23 mouse cellular contexts compared by ENCODE assay signal in genomic region chr11:116991410-116991809, GRCm38 (mm10).
DNase-seq lines count a peak whose midpoint lies in the region; ATAC-seq and TF ChIP-seq lines count a peak whose summit lies in the region.
"Had no signal": no experiment of that assay in that cellular context is flagged by ENCODE, and none has a peak within 500 bp of the region (broad histone marks: within the 10 kb centered on the region; RNA-seq: fewer than 3 reads in every experiment).

No protein-coding gene starts in this region.

- no peaks in the 10 kb centered on the region for H3K27me3 ChIP-seq in forebrain, embryonic 15.5 days
- no peaks in the 10 kb centered on the region for H3K27me3 ChIP-seq in forebrain, postnatal 0 days (ENCODE audit: insufficient read depth, low read length)
- H3K27me3 ChIP-seq in midbrain, postnatal 0 days (ENCODE audit: insufficient read depth, low read length) = no peaks in the 10 kb centered on the region
- H3K27me3 ChIP-seq in midbrain, embryonic 16.5 days (ENCODE audit: control insufficient read depth, insufficient read depth, low read depth, low read length) = no peaks in the 10 kb centered on the region
- H3K27me3 ChIP-seq in hindbrain, embryonic 16.5 days (replicated peaks; ENCODE audit: control insufficient read depth, insufficient read depth, low read length) = no peaks in the 10 kb centered on the region

- no peak for TF ChIP-seq CTCF in forebrain, postnatal 0 days (IDR thresholded peaks at IDR 0.05; ENCODE audit: low read depth)
- no peak for TF ChIP-seq CTCF in midbrain, postnatal 0 days (IDR thresholded peaks at IDR 0.05)

- no peak overlapping the region for H3K9ac ChIP-seq in forebrain, embryonic 15.5 days (replicated peaks)
- H3K9ac ChIP-seq in forebrain, postnatal 0 days = no peak overlapping the region
- H3K9ac ChIP-seq in midbrain, postnatal 0 days (replicated peaks; ENCODE audit: low read length, poor library complexity, severe bottlenecking) = no peak overlapping the region
- no peak overlapping the region for H3K9ac ChIP-seq in midbrain, embryonic 16.5 days (ENCODE audit: low read depth, low read length)
- no peak overlapping the region for H3K9ac ChIP-seq in hindbrain, embryonic 16.5 days (ENCODE audit: low read depth, low read length)
- H3K9ac ChIP-seq: embryonic facial prominence, embryonic 12.5 days; heart, embryonic 15.5 days; limb, embryonic 15.5 days had no signal

- H3K4me3 ChIP-seq in forebrain, embryonic 15.5 days = no peak overlapping the region
- no peak overlapping the region for H3K4me3 ChIP-seq in forebrain, postnatal 0 days (ENCODE audit: low read depth, low read length)
- no peak overlapping the region for H3K4me3 ChIP-seq in midbrain, postnatal 0 days (ENCODE audit: low read depth, low read length)
- H3K4me3 ChIP-seq in midbrain, embryonic 16.5 days (ENCODE audit: low read depth, low read length) = no peak overlapping the region
- H3K4me3 ChIP-seq in hindbrain, embryonic 16.5 days (ENCODE audit: low read length) = no peak overlapping the region
- H3K4me3 ChIP-seq: embryonic facial prominence, embryonic 12.5 days; erythroblast, embryonic 14.5 days; gastrocnemius, adult 2 months; heart, embryonic 15.5 days; left cerebral cortex, adult 2 months; limb, embryonic 15.5 days had no signal

- DNase-seq in forebrain, postnatal 0 days = no peak
- peak; percentile 28 for DNase-seq in midbrain, postnatal 0 days (ENCODE audit: low spot score)
- peak; percentile 39 for DNase-seq in retina, postnatal 1 day
- no peak for DNase-seq in heart, adult 8-10 months (ENCODE audit: low spot score)
- DNase-seq: adrenal gland, adult 8-10 months; cerebellum, adult 9-10 months; gastrocnemius, adult 2 months; heart, postnatal 36 days; kidney, adult 18-20 months; layer of hippocampus, adult 9-11 months; lung, postnatal 4 days; right cerebral cortex, postnatal 14 days; thymus, adult 2 months had no signal

- H3K27ac ChIP-seq in forebrain, embryonic 15.5 days (replicated peaks) = 0 out of 2 replicates have a peak overlapping the region, but pooled peaks have one; percentile 7
- H3K27ac ChIP-seq in forebrain, postnatal 0 days (ENCODE audit: low read depth, low read length) = no peak overlapping the region
- H3K27ac ChIP-seq in midbrain, postnatal 0 days (ENCODE audit: low read depth, low read length) = no peak overlapping the region
- H3K27ac ChIP-seq in midbrain, embryonic 16.5 days (ENCODE audit: low read length) = no peak overlapping the region; the same call in 1 of the 2 replicates
- 0 out of 2 replicates have a peak overlapping the region, but pooled peaks have one; percentile 5 for H3K27ac ChIP-seq in hindbrain, embryonic 16.5 days (ENCODE audit: low read depth, low read length)
- H3K27ac ChIP-seq: embryonic facial prominence, embryonic 12.5 days; gastrocnemius, adult 2 months; heart, embryonic 15.5 days; left cerebral cortex, adult 2 months; limb, embryonic 15.5 days; stomach, postnatal 0 days had no signal

- WGBS in forebrain, embryonic 15.5 days = 62% methylated on average over 8 of the region's 8 CpGs
- WGBS in forebrain, postnatal 0 days = 65% methylated on average over 8 of the region's 8 CpGs
- 61% methylated on average over 8 of the region's 8 CpGs for WGBS in midbrain, postnatal 0 days
- WGBS in midbrain, embryonic 16.5 days = 58% methylated on average over 8 of the region's 8 CpGs
- WGBS in hindbrain, embryonic 16.5 days = 56% methylated on average over 8 of the region's 8 CpGs

- H3K9me3 ChIP-seq in forebrain, embryonic 15.5 days = no peaks in the 10 kb centered on the region
- no peaks in the 10 kb centered on the region for H3K9me3 ChIP-seq in forebrain, postnatal 0 days (ENCODE audit: low read length)
- no peaks in the 10 kb centered on the region for H3K9me3 ChIP-seq in midbrain, postnatal 0 days (ENCODE audit: low read length)
- H3K9me3 ChIP-seq in midbrain, embryonic 16.5 days (replicated peaks; ENCODE audit: control insufficient read depth, low read length, poor library complexity, severe bottlenecking) = no peaks in the 10 kb centered on the region
- H3K9me3 ChIP-seq in hindbrain, embryonic 16.5 days (ENCODE audit: control insufficient read depth, low read length) = no peaks in the 10 kb centered on the region
- H3K9me3 ChIP-seq: embryonic facial prominence, embryonic 12.5 days; heart, embryonic 15.5 days; limb, embryonic 15.5 days had no signal

- peaks cover 22% of the 10 kb centered on the region for H3K4me1 ChIP-seq in forebrain, embryonic 15.5 days
- peaks cover 3% of the 10 kb centered on the region; the same call in 1 of the 2 replicates for H3K4me1 ChIP-seq in forebrain, postnatal 0 days (ENCODE audit: insufficient read depth)
- H3K4me1 ChIP-seq in midbrain, postnatal 0 days (ENCODE audit: insufficient read depth, low read length) = peaks cover 8% of the 10 kb centered on the region; the same call in 1 of the 2 replicates
- H3K4me1 ChIP-seq in midbrain, embryonic 16.5 days (ENCODE audit: control insufficient read depth, insufficient read depth, low read length) = peaks cover 11% of the 10 kb centered on the region; the same call in 1 of the 2 replicates
- peaks cover 12% of the 10 kb centered on the region for H3K4me1 ChIP-seq in hindbrain, embryonic 16.5 days (ENCODE audit: control insufficient read depth, insufficient read depth, low read depth, low read length)

- no peak for ATAC-seq in forebrain, embryonic 15.5 days (replicated peaks)
- no peak for ATAC-seq in forebrain, postnatal 0 days
- ATAC-seq in midbrain, postnatal 0 days (ENCODE audit: low FRiP score) = no peak
- ATAC-seq in midbrain, embryonic 16.5 days = no peak
- no peak for ATAC-seq in hindbrain, embryonic 16.5 days
- ATAC-seq: inflammation-experienced regulatory T-cells, adult 6 months had no signal

- H3K4me2 ChIP-seq in forebrain, embryonic 15.5 days (replicated peaks) = no peak overlapping the region
- H3K4me2 ChIP-seq in forebrain, postnatal 0 days (ENCODE audit: low read depth) = no peak overlapping the region
- H3K4me2 ChIP-seq in midbrain, postnatal 0 days (ENCODE audit: low read depth, low read length, poor library complexity, severe bottlenecking) = no peak overlapping the region
- no peak overlapping the region for H3K4me2 ChIP-seq in midbrain, embryonic 16.5 days (ENCODE audit: low read length)
- H3K4me2 ChIP-seq in hindbrain, embryonic 16.5 days (ENCODE audit: low read length) = no peak overlapping the region
- H3K4me2 ChIP-seq: embryonic facial prominence, embryonic 12.5 days; heart, embryonic 15.5 days; limb, embryonic 15.5 days had no signal

- H3K36me3 ChIP-seq in forebrain, embryonic 15.5 days = peaks cover 2% of the 10 kb centered on the region
- peaks cover 2% of the 10 kb centered on the region; the same call in 1 of the 2 replicates for H3K36me3 ChIP-seq in forebrain, postnatal 0 days (ENCODE audit: insufficient read depth)
- peaks cover 2% of the 10 kb centered on the region; the same call in 1 of the 2 replicates for H3K36me3 ChIP-seq in midbrain, postnatal 0 days (ENCODE audit: insufficient read depth, low read length)
- H3K36me3 ChIP-seq in midbrain, embryonic 16.5 days (ENCODE audit: control insufficient read depth, insufficient read depth, low read length) = 0 out of 2 replicates have a peak, but pooled peaks cover 2% of the 10 kb centered on the region
- H3K36me3 ChIP-seq in hindbrain, embryonic 16.5 days (ENCODE audit: control insufficient read depth, insufficient read depth, low read length) = no peaks in the 10 kb centered on the region
- H3K36me3 ChIP-seq: embryonic facial prominence, embryonic 12.5 days; heart, embryonic 15.5 days; limb, embryonic 15.5 days had no signal

Comparison
In these comparisons a context has a peak if more than half of its experiments do, and no peak if none do; other contexts are left out.
1. H3K27ac ChIP-seq: peak in forebrain, embryonic 15.5 days (single experiment) and hindbrain, embryonic 16.5 days (single experiment); none in forebrain, postnatal 0 days (single experiment), midbrain, postnatal 0 days (single experiment) and midbrain, embryonic 16.5 days (single experiment).
2. DNase-seq: peak in midbrain, postnatal 0 days (single experiment) and retina, postnatal 1 day (single experiment); none in forebrain, postnatal 0 days (single experiment) and heart, adult 8-10 months (single experiment).